In the genomic region with DNA sequence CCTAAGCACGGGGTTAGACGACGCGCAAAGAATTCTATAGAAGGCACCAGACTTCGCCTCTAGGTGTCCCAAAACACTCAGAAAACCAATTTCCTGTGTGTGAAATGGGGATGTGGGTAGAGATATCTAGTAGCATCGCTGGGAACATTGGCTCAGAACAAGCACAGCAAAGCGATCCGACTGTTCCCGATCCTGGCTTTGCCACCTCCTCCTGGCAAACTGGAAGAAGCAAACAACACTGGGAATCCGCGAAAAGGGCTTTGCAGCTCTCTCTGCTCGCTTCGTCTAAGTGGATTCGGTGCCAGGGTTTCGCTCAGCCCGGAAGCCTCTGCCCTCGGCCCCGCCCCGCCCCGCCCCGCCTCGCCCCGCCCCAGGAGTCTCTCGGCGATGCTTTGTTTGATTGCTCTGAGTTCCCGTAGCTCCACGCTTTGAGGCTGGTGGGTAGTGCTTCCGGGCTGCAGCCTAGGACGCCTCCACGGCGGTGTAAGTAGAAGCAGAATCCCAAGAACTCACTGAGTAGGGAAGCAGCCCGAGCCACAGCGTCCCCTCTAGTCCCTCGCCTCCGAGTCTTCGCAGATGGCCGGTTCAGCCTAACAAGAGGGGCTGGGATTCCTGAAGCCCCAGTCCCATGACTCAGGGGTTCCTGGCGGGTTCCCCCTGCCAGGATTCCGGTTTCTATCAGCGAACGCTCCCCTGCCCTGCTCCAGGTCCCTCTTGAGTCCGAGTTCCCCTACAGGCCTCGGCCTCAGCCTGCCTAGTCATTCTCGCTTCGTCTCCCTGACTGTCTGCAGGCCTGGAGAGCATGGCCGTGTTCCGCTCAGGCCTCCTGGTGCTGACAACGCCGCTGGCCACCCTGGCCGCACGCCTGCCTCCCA, we compare ENCODE assay signal across 8 mouse cellular contexts. TPM values are rescaled to one million over a fixed set of nuclear protein-coding genes. Genes with fewer than 3 reads are reported as not detected.
DNase-seq lines count a peak whose midpoint lies in the region; ATAC-seq and TF ChIP-seq lines count a peak whose summit lies in the region.

Gene Coasy, plus strand, starts transcription at position 358 of the 875 bp plus-strand sequence.

- TF ChIP-seq CTCF in MEL (IDR thresholded peaks at IDR 0.05 in 2 of 3, conservative IDR thresholded peaks at IDR 0.05 in 1 of 3; ENCODE audit: control insufficient read depth in 1 of 3, insufficient read depth in 1 of 3, low read depth in 2 of 3, low read length in 3 of 3, poor library complexity in 1 of 3, severe bottlenecking in 1 of 3) = peak; percentile 30 to 78 (median 42)
- peak; percentile 68 for TF ChIP-seq CTCF in forebrain, postnatal 0 days (IDR thresholded peaks at IDR 0.05; ENCODE audit: low read depth)

- peak within 1 kb of the TSS; percentile 77 to 82 for H3K4me3 ChIP-seq in MEL (ENCODE audit: control insufficient read depth in 1 of 2, insufficient read depth in 1 of 2, low read depth in 2 of 2, low read length in 2 of 2)
- peak within 1 kb of the TSS; percentile 56 for H3K4me3 ChIP-seq in forebrain, postnatal 0 days (ENCODE audit: low read depth, low read length)
- peak within 1 kb of the TSS; percentile 78 for H3K4me3 ChIP-seq in lung, embryonic 15.5 days

- DNase-seq in MEL (ENCODE audit: low read depth, low spot score) = peak; percentile 97
- peak; percentile 88 to 90 for DNase-seq in cerebellum, adult 18-20 months
- DNase-seq in forebrain, postnatal 0 days = peak; percentile 96
- peak; percentile 86 for DNase-seq in heart, postnatal 4 days
- peak; percentile 87 for DNase-seq in layer of hippocampus, adult 8-10 months (ENCODE audit: low spot score in 2 of 2)
- DNase-seq in ovary, adult 18-20 months (ENCODE audit: low spot score) = peak; percentile 80
- peak; percentile 91 for DNase-seq in thymus, postnatal 0 days (ENCODE audit: low spot score)

- H3K27me3 ChIP-seq in MEL (ENCODE audit: control insufficient read depth in 1 of 2, insufficient read depth in 2 of 2, low read length in 2 of 2) = no peaks in the 10 kb centered on the region
- H3K27me3 ChIP-seq in forebrain, postnatal 0 days (ENCODE audit: insufficient read depth, low read length) = peaks cover 38% of the 10 kb centered on the region
- peaks cover 43% of the 10 kb centered on the region for H3K27me3 ChIP-seq in lung, embryonic 15.5 days

- 2% methylated on average over 49 of the region's 51 CpGs for WGBS in forebrain, postnatal 0 days
- under 1% methylated on average over 51 of the region's 51 CpGs for WGBS in lung, embryonic 15.5 days

- peak in 1 of 2 experiments; percentile 43; a peak in 2 of 4 replicates for TF ChIP-seq EP300 in MEL (IDR thresholded peaks at IDR 0.05; ENCODE audit: low read depth in 1 of 2, low read length in 2 of 2)

- peak within 1 kb of the TSS; percentile 87 for H3K27ac ChIP-seq in MEL (ENCODE audit: control insufficient read depth, low read depth, low read length)
- H3K27ac ChIP-seq in forebrain, postnatal 0 days (ENCODE audit: low read depth, low read length) = peak within 1 kb of the TSS; percentile 93
- peak within 1 kb of the TSS; percentile 87 for H3K27ac ChIP-seq in lung, embryonic 15.5 days

- peak; percentile 63 for TF ChIP-seq RAD21 in MEL (IDR thresholded peaks at IDR 0.05; ENCODE audit: low read depth, low read length)

- H3K4me1 ChIP-seq in MEL (ENCODE audit: control insufficient read depth in 1 of 2, insufficient read depth in 2 of 2, low read length in 2 of 2) = peaks cover 6 to 17% of the 10 kb centered on the region in 2 experiments
- peaks cover 7% of the 10 kb centered on the region for H3K4me1 ChIP-seq in forebrain, postnatal 0 days (ENCODE audit: insufficient read depth)
- peaks cover 39% of the 10 kb centered on the region for H3K4me1 ChIP-seq in lung, embryonic 15.5 days

- peak within 1 kb of the TSS; percentile 98 for H3K4me2 ChIP-seq in forebrain, postnatal 0 days (ENCODE audit: low read depth)
- H3K4me2 ChIP-seq in lung, embryonic 15.5 days = peak within 1 kb of the TSS; percentile 92

- H3K36me3 ChIP-seq in MEL (ENCODE audit: control insufficient read depth in 1 of 2, insufficient read depth in 2 of 2, low read length in 2 of 2) = peaks cover 0 to 12% of the 10 kb centered on the region in 2 experiments; a peak in 2 of 4 replicates
- H3K36me3 ChIP-seq in forebrain, postnatal 0 days (ENCODE audit: insufficient read depth) = peaks cover 12% of the 10 kb centered on the region; the same call in 1 of the 2 replicates
- no peaks in the 10 kb centered on the region for H3K36me3 ChIP-seq in lung, embryonic 15.5 days

- peak within 1 kb of the TSS; percentile 90 for H3K9ac ChIP-seq in MEL (ENCODE audit: control insufficient read depth, low read depth, low read length, poor library complexity, severe bottlenecking)
- peak within 1 kb of the TSS; percentile 84 for H3K9ac ChIP-seq in forebrain, postnatal 0 days
- H3K9ac ChIP-seq in lung, embryonic 15.5 days = peak within 1 kb of the TSS; percentile 87

- peak; percentile 90 to 95 for TF ChIP-seq POLR2A in MEL (IDR thresholded peaks at IDR 0.05; ENCODE audit: control insufficient read depth in 1 of 2, insufficient read depth in 1 of 2, low read depth in 1 of 2, low read length in 2 of 2, poor library complexity in 1 of 2)

- peaks cover 15% of the 10 kb centered on the region for H3K79me2 ChIP-seq in MEL (ENCODE audit: control insufficient read depth, insufficient read depth, low read length, poor library complexity)

- H3K9me3 ChIP-seq in MEL (replicated peaks; ENCODE audit: insufficient read depth, low read length) = no peaks in the 10 kb centered on the region
- no peaks in the 10 kb centered on the region for H3K9me3 ChIP-seq in forebrain, postnatal 0 days (ENCODE audit: low read length)
- H3K9me3 ChIP-seq in lung, embryonic 15.5 days = no peaks in the 10 kb centered on the region

- ATAC-seq in forebrain, postnatal 0 days = peak; percentile 95
- ATAC-seq in lung, embryonic 15.5 days (ENCODE audit: borderline replicate concordance, extremely low read depth, low FRiP score, low TSS enrichment) = peak; percentile 88

TF ChIP-seq in MEL, 35 proteins besides CTCF, POLR2A, EP300 and RAD21:
- TF ChIP-seq MXI1 (IDR thresholded peaks at IDR 0.05; ENCODE audit: low read depth, low read length) = peak; percentile 95
- TF ChIP-seq KAT2A (conservative IDR thresholded peaks at IDR 0.05; ENCODE audit: low read depth, low read length) = peak; percentile 75; the same call in 1 of the 2 replicates
- no peak for TF ChIP-seq BHLHE40 (IDR thresholded peaks at IDR 0.05; ENCODE audit: borderline replicate concordance, low read depth, low read length)
- no peak for TF ChIP-seq RCOR1 (IDR thresholded peaks at IDR 0.05; ENCODE audit: low read depth, low read length)
- peak; percentile 46; the same call in 1 of the 2 replicates for TF ChIP-seq NRF1 (IDR thresholded peaks at IDR 0.05; ENCODE audit: insufficient read depth, low read depth, low read length, poor library complexity, severe bottlenecking)
- peak; percentile 98 for TF ChIP-seq NELFE (IDR thresholded peaks at IDR 0.05; ENCODE audit: low read depth, low read length)
- no peak for TF ChIP-seq ZKSCAN1 (IDR thresholded peaks at IDR 0.05; ENCODE audit: low read depth, low read length)
- no peak for TF ChIP-seq JUND (IDR thresholded peaks at IDR 0.05; ENCODE audit: low read depth, low read length)
- TF ChIP-seq HCFC1 (IDR thresholded peaks at IDR 0.05; ENCODE audit: low read depth, low read length) = peak; percentile 92
- peak; percentile 98 for TF ChIP-seq SIN3A (IDR thresholded peaks at IDR 0.05; ENCODE audit: low read length)
- peak; percentile 54 for TF ChIP-seq SMC3 (IDR thresholded peaks at IDR 0.05; ENCODE audit: low read depth, low read length)
- TF ChIP-seq ZC3H11A (IDR thresholded peaks at IDR 0.05; ENCODE audit: low read depth, low read length) = peak; percentile 27; the same call in 1 of the 2 replicates
- peak; percentile 37; the same call in 1 of the 2 replicates for TF ChIP-seq USF1 (IDR thresholded peaks at IDR 0.05; ENCODE audit: low read depth, low read length)
- no peak; the same call in 1 of the 2 replicates for TF ChIP-seq ETS1 (IDR thresholded peaks at IDR 0.05; ENCODE audit: low read depth, low read length)
- TF ChIP-seq TBP (IDR thresholded peaks at IDR 0.05; ENCODE audit: low read depth, low read length) = peak; percentile 88
- peak; percentile 79 for TF ChIP-seq ZMIZ1 (IDR thresholded peaks at IDR 0.05; ENCODE audit: low read depth, low read length)
- TF ChIP-seq POLR2AphosphoS2 (IDR thresholded peaks at IDR 0.05; ENCODE audit: low read length) = peak; percentile 96
- 0 out of 2 replicates have a peak, but pooled peaks have one; percentile 19 for TF ChIP-seq GATA1 (IDR thresholded peaks at IDR 0.05; ENCODE audit: low read depth, low read length)
- TF ChIP-seq MAX (IDR thresholded peaks at IDR 0.05; ENCODE audit: low read length) = peak; percentile 51; the same call in 1 of the 2 replicates
- TF ChIP-seq MAZ (IDR thresholded peaks at IDR 0.05; ENCODE audit: low read depth, low read length) = peak; percentile 76; the same call in 1 of the 2 replicates
- peak; percentile 91 for TF ChIP-seq ELF1 (IDR thresholded peaks at IDR 0.05; ENCODE audit: low read depth, low read length)
- no peak for TF ChIP-seq TAL1 (IDR thresholded peaks at IDR 0.05; ENCODE audit: low read length)
- peak; percentile 64 for TF ChIP-seq TCF12 (IDR thresholded peaks at IDR 0.05; ENCODE audit: low read depth, low read length)
- peak; percentile 15; the same call in 1 of the 2 replicates for TF ChIP-seq MAFK (IDR thresholded peaks at IDR 0.05; ENCODE audit: borderline replicate concordance, low read depth, low read length)

RNA-seq across cellular contexts. Expression of gene Coasy, which starts in this region (rescaled TPM):
- total RNA-seq in MEL (2012; rRNA removed) = 34.8 and 42.9 TPM in 2 replicates
- 10 to 100 TPM in 1 of 2 experiments, not detected in 1; 44.2 TPM for polyA plus RNA-seq in MEL (2012; ENCODE audit: insufficient read depth in 1 of 2, insufficient read length in 2 of 2, low read depth in 1 of 2, low replicate concordance in 2 of 2, missing spikeins in 1 of 2)
- 39.3 and 40.7 TPM in 2 replicates for total RNA-seq in forebrain, postnatal 0 days (2014; rRNA removed)
- 39.8 and 40.2 TPM in 2 replicates for polyA plus RNA-seq in forebrain, postnatal 0 days (2015; fragmentation: Nextera tagmentation; extraction: Ambion mirVana)
- total RNA-seq in heart, postnatal 4 days (2021) = 10 to 100 TPM; 15.4 to 16.2 TPM
- 10 to 100 TPM; 24.5 to 29.1 (median 27.6) TPM for total RNA-seq in layer of hippocampus, adult 8-10 months (2022)
- 42.8 and 43.2 TPM in 2 replicates for polyA plus RNA-seq in lung, embryonic 15.5 days (2015; fragmentation: Nextera tagmentation; extraction: Ambion mirVana)
- polyA plus RNA-seq in thymus, postnatal 0 days (2015; fragmentation: Nextera tagmentation; extraction: Ambion mirVana) = 37.3 and 40.5 TPM in 2 replicates

Comparison
In these comparisons a context has a peak if more than half of its experiments do, and no peak if none do; other contexts are left out.
1. Peak in every context shown above with its lines: DNase-seq, ATAC-seq, H3K4me3 ChIP-seq and H3K27ac ChIP-seq.